Mouse (Mus musculus) limb, embryonic 14.5 days (tissue): ENCODE data around the gene Tmem270. TPM values are rescaled to one million over a fixed set of nuclear protein-coding genes. Genes with fewer than 3 reads are reported as not detected.
"Not testable (repeated sequence)": the region's sequence is repeated elsewhere in the genome, so short reads cannot be mapped to it uniquely, and the experiment has no call there.

Experiments used
- ATAC-seq: fragments of 200-750 bp; cut with Nextera tagmentation; 2 replicates; pipeline ENCODE4 v1.8.0; 2017; ENCODE audit warnings: low read depth, moderate number of reproducible peaks, moderate TSS enrichment; ENCODE audit not compliant: low FRiP score
- DNase-seq: peaks from one replicate; pipeline ENCODE4 v3.0.0-alpha.2; 2015; ENCODE audit warnings: low spot score
- H3K27ac ChIP-seq: fragments of 300-500 bp; sonication (generic); replicated peaks from 2 replicates; pipeline ENCODE4 v1.5.1; 2014; ENCODE audit warnings: low read depth, mild to moderate bottlenecking, low read length, moderate library complexity, mixed read lengths
- H3K27me3 ChIP-seq: fragments of 300-500 bp; sonication (generic); 2 replicates; pipeline ENCODE4 v1.6.1; 2014; ENCODE audit warnings: low read length, mixed read lengths; ENCODE audit not compliant: control insufficient read depth, insufficient read depth
- H3K36me3 ChIP-seq: fragments of 300-500 bp; sonication (generic); 2 replicates; pipeline ENCODE4 v1.6.1; 2014; ENCODE audit warnings: mild to moderate bottlenecking, low read length, moderate library complexity, mixed read lengths; ENCODE audit not compliant: control insufficient read depth, insufficient read depth
- H3K4me1 ChIP-seq: fragments of 300-500 bp; sonication (generic); 2 replicates; pipeline ENCODE4 v1.6.1; 2014; ENCODE audit warnings: antibody characterized with exemption, low read length, mixed read lengths; ENCODE audit not compliant: control insufficient read depth, insufficient read depth
- H3K4me2 ChIP-seq: fragments of 300-500 bp; sonication (generic); replicated peaks from 2 replicates; pipeline ENCODE4 v1.6.1; 2014; ENCODE audit warnings: low read depth, mild to moderate bottlenecking, low read length, moderate library complexity; ENCODE audit not compliant: severe bottlenecking
- H3K4me3 ChIP-seq: fragments of 300-500 bp; sonication (generic); replicated peaks from 2 replicates; pipeline ENCODE4 v1.5.1; 2014; ENCODE audit warnings: low read length
- H3K9ac ChIP-seq: fragments of 300-500 bp; sonication (generic); 2 replicates; pipeline ENCODE4 v1.6.1; 2014; ENCODE audit warnings: mild to moderate bottlenecking, low read depth, low read length, moderate library complexity; ENCODE audit not compliant: severe bottlenecking
- H3K9me3 ChIP-seq: fragments of 300-500 bp; sonication (generic); 2 replicates; pipeline ENCODE4 v1.6.1; 2016; ENCODE audit warnings: low read length; ENCODE audit not compliant: control insufficient read depth
- POLR2A ChIP-seq: fragments of 200-500 bp; IDR thresholded peaks from 2 replicates; pipeline ENCODE4 v1.8.0; 2012; ENCODE audit warnings: inconsistent platforms, mild to moderate bottlenecking, moderate library complexity, borderline replicate concordance; ENCODE audit not compliant: insufficient read depth, insufficient read length; ENCODE audit errors: extremely low read depth
- WGBS: fragments of 180-500 bp; shearing (Covaris S2); extraction: QIAGEN DNeasy Blood & Tissue Kit; methylation state at CpG from one replicate; pipeline ENCODE4 v1.1.7; 2014; 5-methylcytosine and 5-hydroxymethylcytosine counted together
- polyA plus RNA-seq, 2 experiments: library from polyadenylated mRNA; depleted of rRNA in 1 of 2; stranded (reverse) in 1 of 2; unstranded in 1 of 2; fragments of >200 nt; fragmentation: Nextera tagmentation in 1 of 2; extraction: Ambion mirVana in 1 of 2; gene quantifications; 2 replicates each; pipeline versions ENCODE4 v1.2.1 to v1.2.3; 2012 to 2014

Gene Tmem270
- polyA plus RNA-seq, 2 experiments = not detected

DNA sequence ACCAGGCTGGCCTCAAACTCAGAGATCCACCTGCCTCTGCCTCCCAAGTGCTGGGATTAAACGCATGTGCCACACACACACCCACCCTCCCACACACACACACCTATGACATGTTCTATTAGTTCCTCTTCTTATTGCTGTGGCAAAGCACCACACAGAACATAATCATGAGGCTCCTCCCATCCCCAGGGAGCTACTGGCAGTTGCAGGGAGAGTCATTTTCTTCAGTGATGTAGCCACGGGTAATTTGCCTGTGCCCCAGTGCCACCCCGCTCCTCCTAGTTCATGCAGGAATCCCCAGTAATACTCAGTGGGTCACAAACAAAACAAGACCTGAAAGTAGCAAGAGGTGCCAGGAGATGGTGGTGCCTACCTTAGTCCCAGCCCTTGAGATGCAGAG is 28.1 kb upstream of the Tmem270 start:
- H3K4me1 ChIP-seq = no peaks in the 10 kb centered on the region
- H3K36me3 ChIP-seq = no peaks in the 10 kb centered on the region
- 95% methylated on average over 3 of the region's 3 CpGs for WGBS
- DNase-seq = no peak
- no peak overlapping the region for H3K4me3 ChIP-seq
- H3K27ac ChIP-seq = no peak overlapping the region
- ATAC-seq = no peak
- H3K4me2 ChIP-seq = no peak overlapping the region
- no peaks in the 10 kb centered on the region for H3K9me3 ChIP-seq
- no peak for TF ChIP-seq POLR2A
- H3K9ac ChIP-seq = no peak overlapping the region
- no peaks in the 10 kb centered on the region for H3K27me3 ChIP-seq

DNA sequence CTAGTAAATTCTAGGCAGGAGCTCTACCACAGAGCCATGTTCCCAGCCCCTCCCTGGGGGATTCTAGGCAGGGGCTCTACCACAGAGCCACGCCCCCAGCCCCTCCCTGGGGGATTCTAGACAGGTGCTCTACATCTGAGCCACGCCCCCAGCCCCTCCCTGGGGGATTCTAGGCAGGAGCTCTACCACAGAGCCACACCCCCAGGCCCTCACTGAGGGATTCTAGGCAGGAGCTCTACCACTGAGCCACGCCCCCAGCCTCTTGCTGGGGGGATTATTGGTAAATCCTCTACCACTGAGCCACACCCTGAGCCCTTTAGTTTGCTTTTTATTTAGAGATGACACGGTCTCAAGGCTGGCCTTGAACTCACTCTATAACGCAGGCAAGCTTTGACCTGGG is 27.2 kb upstream of the Tmem270 start:
- H3K9me3 ChIP-seq, H3K36me3 ChIP-seq, H3K4me1 ChIP-seq, H3K9ac ChIP-seq, DNase-seq, H3K4me3 ChIP-seq, H3K27ac ChIP-seq, H3K4me2 ChIP-seq, ATAC-seq, H3K27me3 ChIP-seq: not testable (repeated sequence)
- WGBS = 91% methylated on average over 4 of the region's 5 CpGs

DNA sequence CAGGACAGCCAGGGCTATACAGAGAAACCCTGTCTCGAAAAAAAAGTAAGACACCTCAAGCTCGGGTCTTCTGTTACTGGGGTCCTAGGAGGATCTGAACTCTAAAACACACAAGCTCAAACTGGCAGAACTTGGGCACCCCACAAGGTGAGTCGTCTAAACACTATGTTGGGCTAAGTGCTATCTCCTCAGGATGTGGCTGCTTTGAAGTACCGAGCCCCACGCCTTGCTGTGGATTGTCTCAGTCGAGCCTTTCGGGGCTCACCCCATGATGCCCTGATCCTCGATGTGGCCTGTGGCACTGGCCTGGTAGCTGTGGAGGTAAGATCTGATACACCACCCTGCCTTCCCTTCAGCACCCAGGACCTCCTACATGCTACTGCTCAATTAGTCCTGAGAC is 26.7 kb upstream of the Tmem270 start:
- ATAC-seq (no peak), DNase-seq (no peak)
- Histone ChIP-seq H3K4me1 (no peaks in the 10 kb centered on the region), H3K36me3 (no peaks in the 10 kb centered on the region), H3K27ac (no peak overlapping the region), H3K4me3 (no peak overlapping the region), H3K4me2 (no peak overlapping the region), H3K9me3 (no peaks in the 10 kb centered on the region), H3K9ac (no peak overlapping the region), H3K27me3 (no peaks in the 10 kb centered on the region)
- WGBS = 87% methylated on average over 8 of the region's 8 CpGs
- no peak for TF ChIP-seq POLR2A

DNA sequence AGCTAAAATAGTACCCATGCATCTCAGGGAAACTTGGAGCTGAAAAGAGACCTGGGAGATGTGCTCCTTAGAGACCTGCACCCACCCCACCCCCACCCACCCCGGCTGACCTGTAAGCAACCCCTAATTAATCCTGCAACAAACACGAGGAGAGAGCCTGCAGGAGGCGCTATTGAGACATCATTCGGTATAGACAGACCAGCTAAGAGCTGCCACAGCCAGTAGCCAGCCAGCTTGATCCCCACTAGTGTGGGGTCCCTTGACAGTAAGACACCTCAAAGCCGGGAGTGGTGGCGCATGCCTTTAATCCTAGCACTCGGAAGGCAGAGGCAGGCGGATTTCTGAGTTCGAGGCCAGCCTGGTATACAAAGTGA is 26.4 kb upstream of the Tmem270 start:
- Histone ChIP-seq H3K36me3 (no peaks in the 10 kb centered on the region), H3K9me3 (no peaks in the 10 kb centered on the region), H3K9ac (peak overlapping the region; percentile 64), H3K4me3 (peak overlapping the region; percentile 75), H3K27me3 (no peaks in the 10 kb centered on the region), H3K27ac (no peak overlapping the region), H3K4me1 (no peaks in the 10 kb centered on the region), H3K4me2 (peak overlapping the region; percentile 69)
- TF ChIP-seq POLR2A = no peak
- no peak for ATAC-seq
- 45% methylated on average over 9 of the region's 9 CpGs for WGBS
- DNase-seq = peak; percentile 68

DNA sequence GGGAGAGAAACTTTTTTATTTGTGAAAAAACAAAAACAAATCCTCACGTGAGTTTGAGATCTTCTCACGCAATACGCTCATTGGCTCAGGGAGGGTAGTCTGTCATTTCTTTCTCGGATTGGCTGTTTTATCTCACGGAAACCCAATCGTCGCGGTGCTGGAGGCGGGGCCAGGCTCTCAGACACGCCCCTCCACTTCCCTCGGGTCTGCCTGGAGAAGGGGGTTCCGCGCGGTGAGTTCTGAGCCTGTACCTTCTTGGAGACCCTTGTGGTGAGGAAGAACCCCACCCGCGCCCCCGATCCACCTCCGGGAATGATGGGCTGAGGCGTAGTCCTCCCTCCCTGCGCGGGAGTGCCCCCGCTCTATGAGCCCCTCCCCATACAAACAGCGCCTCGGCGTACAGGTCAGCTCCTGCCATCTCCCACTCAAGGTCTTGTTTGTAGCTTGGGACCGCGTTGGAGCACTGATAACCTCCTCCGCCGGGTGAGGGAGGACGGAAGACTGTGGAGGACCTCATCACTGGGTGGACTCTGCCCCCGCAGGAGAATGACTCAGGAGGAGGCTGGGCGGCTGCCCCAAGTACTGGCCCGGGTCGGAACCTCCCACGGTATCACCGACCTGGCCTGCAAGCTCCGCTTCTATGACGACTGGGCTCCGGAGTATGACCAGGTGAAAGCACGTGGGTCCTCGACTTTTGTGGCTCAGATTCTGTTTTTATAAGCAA is 25.8 kb upstream of the Tmem270 start, which contains the start of gene Mettl27:
TSS of gene Mettl27 (plus strand) at position 190 of the 724 bp plus-strand sequence.
- Histone ChIP-seq H3K4me3 (peak within 1 kb of the TSS; percentile 75), H3K4me2 (peak within 1 kb of the TSS; percentile 69), H3K36me3 (no peaks in the 10 kb centered on the region), H3K9me3 (no peaks in the 10 kb centered on the region), H3K9ac (peak within 1 kb of the TSS; percentile 64), H3K27ac (no peak within 1 kb of the TSS; the same call in 1 of the 2 replicates), H3K4me1 (no peaks in the 10 kb centered on the region), H3K27me3 (no peaks in the 10 kb centered on the region)
- WGBS = 1% methylated on average over 37 of the region's 41 CpGs
- DNase-seq = peak; percentile 92
- 0 out of 2 replicates have a peak, but pooled peaks have one; percentile 27 for TF ChIP-seq POLR2A
- peak; percentile 98 for ATAC-seq
